Mouse (Mus musculus) MEL (cell line): ENCODE measurements around the gene Tmem251. TPM values are rescaled to one million over a fixed set of nuclear protein-coding genes. Genes with fewer than 3 reads are reported as not detected.

ENCODE experiments used
- DNase-seq: peaks from one replicate; pipeline ENCODE4 v3.0.0; 2011; ENCODE audit warnings: low read depth, low spot score
- H3K27ac ChIP-seq: 2 replicates; pipeline ENCODE4 v1.5.1; 2012; ENCODE audit warnings: low read depth, mild to moderate bottlenecking, control low read depth, low read length, moderate library complexity; ENCODE audit not compliant: control insufficient read depth
- H3K27me3 ChIP-seq, 2 experiments: fragments of 150-350 bp in 1 of 2; sonication (generic) in 1 of 2; 2 replicates each; pipeline ENCODE4 v1.6.1; 2012; ENCODE audit warnings: low read length in 2 of 2, mild to moderate bottlenecking in 2 of 2, improper control_type of control experiment in 1 of 2, moderate library complexity in 1 of 2; ENCODE audit not compliant: insufficient read depth in 2 of 2, control insufficient read depth in 1 of 2
- H3K36me3 ChIP-seq, 2 experiments: 2 replicates each; pipeline ENCODE4 v1.6.1; 2012 to 2014; ENCODE audit warnings: low read length in 2 of 2, improper control_type of control experiment in 1 of 2, inconsistent platforms in 1 of 2, mild to moderate bottlenecking in 1 of 2; ENCODE audit not compliant: insufficient read depth in 2 of 2, control insufficient read depth in 1 of 2
- H3K4me1 ChIP-seq, 2 experiments: fragments of 150-350 bp in 1 of 2; sonication (generic) in 1 of 2; 2 replicates each; pipeline ENCODE4 v1.6.1; 2012; ENCODE audit warnings: low read length in 2 of 2, improper control_type of control experiment in 1 of 2, mild to moderate bottlenecking in 1 of 2; ENCODE audit not compliant: insufficient read depth in 2 of 2, control insufficient read depth in 1 of 2
- H3K4me3 ChIP-seq, 2 experiments: fragments of 150-350 bp in 1 of 2; sonication (generic) in 1 of 2; 2 replicates each; pipeline ENCODE4 v1.5.1; 2012; ENCODE audit warnings: low read depth in 2 of 2, low read length in 2 of 2, mild to moderate bottlenecking in 2 of 2, moderate library complexity in 2 of 2, control low read depth in 1 of 2, improper control_type of control experiment in 1 of 2; ENCODE audit not compliant: control insufficient read depth in 1 of 2, insufficient read depth in 1 of 2
- H3K79me2 ChIP-seq: 2 replicates; pipeline ENCODE4 v1.6.1; 2012; ENCODE audit warnings: mild to moderate bottlenecking, low read length, moderate library complexity; ENCODE audit not compliant: control insufficient read depth, poor library complexity, insufficient read depth
- H3K9ac ChIP-seq: 2 replicates; pipeline ENCODE4 v1.6.1; 2012; ENCODE audit warnings: low read depth, mild to moderate bottlenecking, control low read depth, low read length, moderate library complexity; ENCODE audit not compliant: control insufficient read depth, poor library complexity, severe bottlenecking
- H3K9me3 ChIP-seq: fragments of 150-350 bp; sonication (generic); replicated peaks from 2 replicates; pipeline ENCODE4 v1.6.1; 2012; ENCODE audit warnings: mild to moderate bottlenecking, low read length, improper control_type of control experiment, moderate library complexity; ENCODE audit not compliant: insufficient read depth
- BHLHE40 ChIP-seq: IDR thresholded peaks from 2 replicates; pipeline ENCODE4 v1.6.1; 2012; ENCODE audit warnings: low read depth, mild to moderate bottlenecking, inconsistent platforms, low read length, improper control_type of control experiment, borderline replicate concordance
- CTCF ChIP-seq, 3 experiments: IDR thresholded peaks in 2 of 3; conservative IDR thresholded peaks in 1 of 3; 2 replicates each; pipeline ENCODE4 v1.5.1; 2011 to 2012; ENCODE audit warnings: low read length in 3 of 3, low read depth in 2 of 3, mild to moderate bottlenecking in 2 of 3, improper control_type of control experiment in 1 of 3, inconsistent platforms in 1 of 3, mixed read lengths in 1 of 3, moderate library complexity in 1 of 3; ENCODE audit not compliant: control insufficient read depth in 1 of 3, insufficient read depth in 1 of 3, poor library complexity in 1 of 3, severe bottlenecking in 1 of 3
- E2F4 ChIP-seq: IDR thresholded peaks from 2 replicates; pipeline ENCODE4 v1.6.1; 2011; ENCODE audit warnings: low read depth, low read length, improper control_type of control experiment, borderline replicate concordance
- EP300 ChIP-seq, 2 experiments: IDR thresholded peaks; 2 replicates each; pipeline ENCODE4 v1.6.1; 2011; ENCODE audit warnings: improper control_type of control experiment in 2 of 2, low read length in 2 of 2, low read depth in 1 of 2, mild to moderate bottlenecking in 1 of 2
- ETS1 ChIP-seq: IDR thresholded peaks from 2 replicates; pipeline ENCODE4 v1.6.1; 2012; ENCODE audit warnings: low read depth, mild to moderate bottlenecking, inconsistent platforms, low read length, improper control_type of control experiment, moderate library complexity
- GATA1 ChIP-seq: IDR thresholded peaks from 2 replicates; pipeline ENCODE4 v1.6.1; 2011; ENCODE audit warnings: low read depth, low read length, improper control_type of control experiment
- MAFK ChIP-seq: IDR thresholded peaks from 2 replicates; pipeline ENCODE4 v1.6.1; 2011; ENCODE audit warnings: low read depth, mild to moderate bottlenecking, low read length, improper control_type of control experiment, borderline replicate concordance
- MAX ChIP-seq: IDR thresholded peaks from 2 replicates; pipeline ENCODE4 v1.6.1; 2011; ENCODE audit warnings: low read length, improper control_type of control experiment
- MAZ ChIP-seq: IDR thresholded peaks from 2 replicates; pipeline ENCODE4 v1.6.1; 2012; ENCODE audit warnings: low read depth, mild to moderate bottlenecking, inconsistent platforms, low read length, improper control_type of control experiment
- MXI1 ChIP-seq: IDR thresholded peaks from 2 replicates; pipeline ENCODE4 v1.6.1; 2011; ENCODE audit warnings: mild to moderate bottlenecking, low read depth, low read length, improper control_type of control experiment
- MYB ChIP-seq: IDR thresholded peaks from 2 replicates; pipeline ENCODE4 v1.6.1; 2011; ENCODE audit warnings: mild to moderate bottlenecking, low read depth, low read length, improper control_type of control experiment
- NELFE ChIP-seq: IDR thresholded peaks from 2 replicates; pipeline ENCODE4 v1.6.1; 2011; ENCODE audit warnings: low read depth, low read length, improper control_type of control experiment
- NRF1 ChIP-seq: IDR thresholded peaks from 2 replicates; pipeline ENCODE4 v1.6.1; 2014; ENCODE audit warnings: low read depth, mild to moderate bottlenecking, inconsistent platforms, low read length, improper control_type of control experiment, moderate library complexity; ENCODE audit not compliant: poor library complexity, insufficient read depth, severe bottlenecking
- POLR2AphosphoS5 ChIP-seq: IDR thresholded peaks from 2 replicates; pipeline ENCODE4 v1.6.1; 2012; ENCODE audit warnings: low read depth, borderline replicate concordance, mild to moderate bottlenecking, inconsistent platforms, low read length, moderate library complexity, mixed read lengths
- RAD21 ChIP-seq: IDR thresholded peaks from 2 replicates; pipeline ENCODE4 v1.6.1; 2011; ENCODE audit warnings: mild to moderate bottlenecking, low read depth, low read length, improper control_type of control experiment
- SMC3 ChIP-seq: IDR thresholded peaks from 2 replicates; pipeline ENCODE4 v1.6.1; 2011; ENCODE audit warnings: low read depth, low read length, improper control_type of control experiment
- TCF12 ChIP-seq: IDR thresholded peaks from 2 replicates; pipeline ENCODE4 v1.6.1; 2014; ENCODE audit warnings: low read depth, mild to moderate bottlenecking, inconsistent platforms, low read length, improper control_type of control experiment, moderate library complexity
- ZC3H11A ChIP-seq: IDR thresholded peaks from 2 replicates; pipeline ENCODE4 v1.6.1; 2012; ENCODE audit warnings: low read depth, mild to moderate bottlenecking, inconsistent platforms, low read length, improper control_type of control experiment
- ZKSCAN1 ChIP-seq: IDR thresholded peaks from 2 replicates; pipeline ENCODE4 v1.6.1; 2012; ENCODE audit warnings: low read depth, mild to moderate bottlenecking, inconsistent platforms, low read length, improper control_type of control experiment, moderate library complexity
- ZMIZ1 ChIP-seq: IDR thresholded peaks from 2 replicates; pipeline ENCODE4 v1.6.1; 2012; ENCODE audit warnings: low read depth, mild to moderate bottlenecking, inconsistent platforms, low read length, improper control_type of control experiment, moderate library complexity
- polyA plus RNA-seq, 2 experiments: library from polyadenylated mRNA; stranded (reverse) in 1 of 2; unstranded in 1 of 2; fragments of >175 nt in 1 of 2; fragments of >200 nt in 1 of 2; gene quantifications; 2 replicates each; pipeline versions ENCODE4 v1.2.1 to v1.2.4; 2012; ENCODE audit warnings: low replicate concordance in 2 of 2, low read depth in 1 of 2; ENCODE audit not compliant: insufficient read length in 2 of 2, insufficient read depth in 1 of 2, missing spikeins in 1 of 2
- total RNA-seq: library from RNA; depleted of rRNA; stranded (reverse); fragments of 300-350 nt; gene quantifications from 2 replicates; pipeline ENCODE4 v1.2.3, GENCODE M21; 2012

Gene Tmem251
- total and polyA plus RNA-seq, 3 experiments: 9.0 to 57.5 (median 11.4) TPM

GRCm38 (mm10) chr12:102708220-102708619 lies 35.3 kb upstream of the Tmem251 start:
- Histone ChIP-seq H3K9ac (peak overlapping the region; percentile 69), H3K27me3 (no peaks in the 10 kb centered on the region), H3K36me3 (peaks cover 0 to 5% of the 10 kb centered on the region in 2 experiments; a peak in 2 of 4 replicates), H3K9me3 (no peaks in the 10 kb centered on the region), H3K27ac (peak overlapping the region; percentile 42), H3K4me3 (peak overlapping the region; percentile 76 to 91), H3K4me1 (peaks cover 9 to 15% of the 10 kb centered on the region in 2 experiments), H3K79me2 (peaks cover 10% of the 10 kb centered on the region)
- TF ChIP-seq MXI1 (peak; percentile 51; the same call in 1 of the 2 replicates), E2F4 (no peak), POLR2AphosphoS5 (no peak), ZKSCAN1 (no peak), GATA1 (peak; percentile 41; the same call in 1 of the 2 replicates), MYB (no peak), RAD21 (peak; percentile 38), CTCF (IDR thresholded peaks at IDR 0.05 in 2 of 3, conservative IDR thresholded peaks at IDR 0.05 in 1 of 3; ENCODE audit: control insufficient read depth in 1 of 3, insufficient read depth in 1 of 3, low read depth in 2 of 3, low read length in 3 of 3, poor library complexity in 1 of 3, severe bottlenecking in 1 of 3) (peak; percentile 22 to 54 (median 53); a peak in 4 of 6 replicates), TCF12 (no peak), EP300 (IDR thresholded peaks at IDR 0.05; ENCODE audit: low read depth in 1 of 2, low read length in 2 of 2) (no peak), ZC3H11A (0 out of 2 replicates have a peak, but pooled peaks have one; percentile 23), MAFK (no peak), ETS1 (peak; percentile 13; the same call in 1 of the 2 replicates), MAX (no peak), NELFE (peak; percentile 43; the same call in 1 of the 2 replicates), BHLHE40 (peak; percentile 90), SMC3 (peak; percentile 41)
- peak; percentile 72 for DNase-seq

DNA sequence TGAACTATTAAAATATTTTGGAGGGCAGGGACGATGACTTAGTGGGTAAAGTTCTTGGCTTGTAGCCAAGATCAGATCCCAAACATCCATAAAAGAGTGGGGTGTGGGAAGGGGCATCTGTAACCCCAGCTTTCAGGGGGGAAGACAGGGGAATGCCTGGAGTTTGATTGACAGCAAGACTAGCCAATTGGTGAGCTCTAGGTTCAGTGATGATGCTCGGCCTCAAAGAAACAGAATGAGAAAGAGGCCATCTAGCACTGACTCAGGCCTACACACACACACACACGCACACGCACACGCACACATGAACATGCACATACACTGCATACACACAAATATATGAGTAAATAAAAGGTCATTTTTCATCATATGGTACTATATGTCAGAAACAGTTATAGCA lies 33.7 kb upstream of the Tmem251 start:
- Histone ChIP-seq H3K4me1 (peaks cover 9 to 11% of the 10 kb centered on the region in 2 experiments), H3K27me3 (no peaks in the 10 kb centered on the region), H3K27ac (no peak overlapping the region), H3K4me3 (no peak overlapping the region), H3K79me2 (peaks cover 2% of the 10 kb centered on the region; the same call in 1 of the 2 replicates), H3K9me3 (no peaks in the 10 kb centered on the region), H3K36me3 (peaks cover 0 to 5% of the 10 kb centered on the region in 2 experiments; a peak in 2 of 4 replicates), H3K9ac (no peak overlapping the region)
- no peak for TF ChIP-seq SMC3
- no peak for TF ChIP-seq NRF1
- no peak for TF ChIP-seq MAZ
- TF ChIP-seq NELFE: no peak
- no peak for TF ChIP-seq ZMIZ1
- DNase-seq: peak; percentile 29
